Mouse (Mus musculus) forebrain, embryonic 13.5 days (tissue): Measurements from ENCODE around the gene Casz1. TPM values are rescaled to one million over a fixed set of nuclear protein-coding genes. Genes with fewer than 3 reads are reported as not detected.

Source experiments
- ATAC-seq: fragments of 200-750 bp; cut with Nextera tagmentation; 2 replicates; pipeline ENCODE4 v1.8.0; 2017
- H3K27ac ChIP-seq: fragments of 300-500 bp; sonication (generic); 2 replicates; pipeline ENCODE4 v1.5.1; 2015; ENCODE audit warnings: inconsistent platforms, mild to moderate bottlenecking, moderate library complexity
- H3K27me3 ChIP-seq: fragments of 300-500 bp; sonication (generic); 2 replicates; pipeline ENCODE4 v1.6.1; 2015; ENCODE audit warnings: mild to moderate bottlenecking, inconsistent platforms
- H3K36me3 ChIP-seq: fragments of 300-500 bp; sonication (generic); 2 replicates; pipeline ENCODE4 v1.6.1; 2015; ENCODE audit warnings: mild to moderate bottlenecking, inconsistent platforms; ENCODE audit not compliant: poor library complexity, severe bottlenecking
- H3K4me1 ChIP-seq: fragments of 300-500 bp; sonication (generic); 2 replicates; pipeline ENCODE4 v1.6.1; 2015; ENCODE audit warnings: inconsistent platforms
- H3K4me2 ChIP-seq: fragments of 300-500 bp; sonication (generic); 2 replicates; pipeline ENCODE4 v1.6.1; 2015; ENCODE audit warnings: inconsistent platforms, mild to moderate bottlenecking, moderate library complexity
- H3K4me3 ChIP-seq: fragments of 300-500 bp; sonication (generic); 2 replicates; pipeline ENCODE4 v1.5.1; 2015; ENCODE audit warnings: mild to moderate bottlenecking, inconsistent platforms
- H3K9ac ChIP-seq: fragments of 300-500 bp; sonication (generic); 2 replicates; pipeline ENCODE4 v1.6.1; 2015; ENCODE audit warnings: mild to moderate bottlenecking, inconsistent platforms
- H3K9me3 ChIP-seq: fragments of 300-500 bp; sonication (generic); replicated peaks from 2 replicates; pipeline ENCODE4 v1.6.1; 2016; ENCODE audit warnings: inconsistent platforms
- WGBS: fragments of 180-500 bp; shearing (Covaris S2); methylation state at CpG from one replicate; pipeline ENCODE4 v1.1.7; 2015; 5-methylcytosine and 5-hydroxymethylcytosine counted together
- polyA plus RNA-seq: library from polyadenylated mRNA; unstranded; fragments of >200 nt; fragmentation: Nextera tagmentation; extraction: Ambion mirVana; gene quantifications from 2 replicates; pipeline ENCODE4 v1.2.1, GENCODE M21; 2015

The Casz1 gene
- polyA plus RNA-seq, 1 experiment from 2014 or later = 1.3 TPM

GRCm38 (mm10) chr4:149001515-149001914, 197.3 kb downstream of the Casz1 start:
- Histone ChIP-seq H3K4me2 (no peak overlapping the region), H3K4me3 (no peak overlapping the region), H3K27ac (no peak overlapping the region), H3K9ac (no peak overlapping the region), H3K4me1 (no peaks in the 10 kb centered on the region), H3K9me3 (no peaks in the 10 kb centered on the region), H3K27me3 (no peaks in the 10 kb centered on the region), H3K36me3 (no peaks in the 10 kb centered on the region)
- 91% methylated on average over 5 of the region's 5 CpGs for WGBS
- ATAC-seq = no peak

GRCm38 (mm10) chr4:149002441-149003093, 198.3 kb downstream of the Casz1 start:
- no peaks in the 10 kb centered on the region for H3K27me3 ChIP-seq
- no peaks in the 10 kb centered on the region for H3K9me3 ChIP-seq
- no peak overlapping the region for H3K4me2 ChIP-seq
- H3K4me1 ChIP-seq = no peaks in the 10 kb centered on the region
- WGBS = 93% methylated on average over 11 of the region's 11 CpGs
- H3K36me3 ChIP-seq = no peaks in the 10 kb centered on the region
- H3K27ac ChIP-seq = no peak overlapping the region
- no peak for ATAC-seq
- no peak overlapping the region for H3K9ac ChIP-seq
- no peak overlapping the region for H3K4me3 ChIP-seq

Other genes starting within 250 kb of the Casz1 start
- 84.0 and 87.3 TPM in 2 replicates for gene Exosc10, start 246.0 kb upstream of the Casz1 start, polyA plus RNA-seq
- gene Srm, start 212.9 kb upstream of the Casz1 start, polyA plus RNA-seq = 150 and 162 TPM in 2 replicates
- gene Masp2, start 201.9 kb upstream of the Casz1 start, polyA plus RNA-seq = 0.34 and 0.63 TPM in 2 replicates
- 364 and 366 TPM in 2 replicates for gene Tardbp, start 177.4 kb upstream of the Casz1 start, polyA plus RNA-seq
- not detected in 2 replicates for gene Gm572, start 161.1 kb upstream of the Casz1 start, polyA plus RNA-seq